ENCODE assay signal across 27 mouse cellular contexts in the genomic region with DNA sequence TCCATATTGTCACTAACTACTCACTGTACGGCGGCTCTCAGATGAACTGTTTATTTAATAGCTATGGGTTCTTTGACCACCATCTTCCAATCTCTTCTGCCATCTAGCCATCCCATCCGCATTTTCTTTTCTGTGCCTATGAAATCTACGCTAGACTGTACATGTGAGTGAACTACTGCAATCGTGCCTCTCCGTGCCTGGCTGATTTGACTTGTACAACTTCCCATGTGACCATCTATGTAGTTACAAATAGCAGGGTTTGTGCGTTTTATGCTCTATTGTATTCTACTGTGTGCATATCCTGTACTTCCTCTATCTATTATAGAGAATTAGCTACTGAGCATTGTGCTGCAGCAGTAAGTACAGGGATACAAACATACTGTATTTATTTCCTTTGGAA. TPM values are rescaled to one million over a fixed set of nuclear protein-coding genes. Genes with fewer than 3 reads are reported as not detected.
"Had no signal": no experiment of that assay in that cellular context is flagged by ENCODE, and none has a peak within 500 bp of the region (broad histone marks: within the 10 kb centered on the region; RNA-seq: fewer than 3 reads in every experiment).

No protein-coding gene starts in this region.

- H3K27me3 ChIP-seq: liver, embryonic 15.5 days; lung, embryonic 15.5 days; midbrain, embryonic 13.5 days; midbrain, embryonic 15.5 days; neural tube, embryonic 12.5 days; stomach, embryonic 15.5 days had no signal

- DNase-seq: liver, postnatal 0 days; lung, adult 2 months; lung, postnatal 14 days; lung, postnatal 36 days; retina, postnatal 1 day; right cerebral cortex, adult 18-20 months; right cerebral cortex, postnatal 25 days; right cerebral cortex, postnatal 4 days; spleen, adult 18-20 months; thymus, adult 2 months; thymus, postnatal 25 days; thymus, postnatal 4 days had no signal

- H3K27ac ChIP-seq: liver, embryonic 15.5 days; lung, embryonic 15.5 days; macrophage; midbrain, embryonic 13.5 days; midbrain, embryonic 15.5 days; neural tube, embryonic 12.5 days; stomach, embryonic 15.5 days; stomach, postnatal 0 days had no signal

- H3K4me2 ChIP-seq: liver, embryonic 15.5 days; lung, embryonic 15.5 days; midbrain, embryonic 11.5 days; midbrain, embryonic 13.5 days; midbrain, embryonic 15.5 days; neural tube, embryonic 12.5 days; stomach, embryonic 15.5 days had no signal

- H3K9me3 ChIP-seq: liver, embryonic 15.5 days; lung, embryonic 15.5 days; megakaryocyte, embryonic 14.5 days; midbrain, embryonic 13.5 days; midbrain, embryonic 15.5 days; neural tube, embryonic 12.5 days; stomach, embryonic 15.5 days had no signal

- H3K36me3 ChIP-seq: liver, embryonic 15.5 days; lung, embryonic 15.5 days; midbrain, embryonic 13.5 days; midbrain, embryonic 15.5 days; neural tube, embryonic 12.5 days; stomach, embryonic 15.5 days had no signal

- H3K9ac ChIP-seq: liver, embryonic 15.5 days; liver, postnatal 0 days; lung, embryonic 15.5 days; midbrain, embryonic 13.5 days; midbrain, embryonic 15.5 days; neural tube, embryonic 12.5 days; stomach, embryonic 15.5 days had no signal

- ATAC-seq: liver, postnatal 0 days; midbrain, embryonic 13.5 days; midbrain, embryonic 15.5 days had no signal

- H3K4me3 ChIP-seq: liver, embryonic 15.5 days; lung, embryonic 15.5 days; megakaryocyte, embryonic 14.5 days; midbrain, embryonic 13.5 days; midbrain, embryonic 15.5 days; neural tube, embryonic 12.5 days; stomach, embryonic 15.5 days had no signal

- H3K4me1 ChIP-seq: stomach, embryonic 15.5 days had no signal

RNA-seq across cellular contexts. Expression of a gene that starts 47.1 kb away (rescaled TPM):
- total RNA-seq: midbrain, postnatal 0 days; monocyte, adult 5-6 weeks had no signal
- polyA plus RNA-seq: lung, adult 2 months; lung, embryonic 15.5 days; macrophage; midbrain, embryonic 13.5 days; midbrain, embryonic 15.5 days; midbrain, postnatal 0 days; neural tube, embryonic 14.5 days; small intestine, adult 2 months; stomach, embryonic 15.5 days; stomach, postnatal 0 days; urinary bladder, adult 2 months had no signal
